Mouse (Mus musculus) bone marrow, adult 2 months (tissue): ENCODE data around the gene B3gnt8.

Experiments
- CTCF ChIP-seq: fragments of 200-500 bp; IDR thresholded peaks from 2 replicates; pipeline ENCODE4 v1.5.1; 2011; ENCODE audit warnings: low read length, control low read depth; ENCODE audit not compliant: control insufficient read depth, insufficient read depth
- POLR2A ChIP-seq: fragments of 200-500 bp; IDR thresholded peaks from 2 replicates; pipeline ENCODE4 v1.6.1; 2011; ENCODE audit warnings: low read depth, mild to moderate bottlenecking, control low read depth, low read length, borderline replicate concordance; ENCODE audit not compliant: control insufficient read depth

DNA sequence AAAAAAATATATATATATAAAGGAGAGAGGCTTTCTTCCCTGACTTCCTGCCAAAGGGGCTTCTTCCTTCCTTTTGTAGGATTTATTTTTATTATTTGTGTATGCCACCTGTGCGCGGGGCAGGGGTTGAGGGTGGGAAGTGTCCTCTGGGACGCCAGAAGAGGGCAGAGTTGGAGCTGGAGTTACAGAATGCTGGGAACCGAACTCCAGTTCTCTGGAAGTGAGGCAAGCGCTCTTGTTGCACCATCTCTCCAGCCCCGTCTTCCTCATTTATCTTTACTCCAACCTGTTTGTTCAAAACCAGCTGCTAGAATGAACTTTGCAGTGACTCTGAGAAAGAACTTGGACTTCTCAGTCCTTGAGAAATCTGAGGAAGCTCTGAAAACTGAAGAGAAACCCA, 53.5 kb downstream of the B3gnt8 start:
- TF ChIP-seq CTCF (peak; percentile 20; the same call in 1 of the 2 replicates), POLR2A (no peak)
